Mouse (Mus musculus) retina, postnatal 1 day (tissue): ENCODE results near the gene Ppp1r1c.
A peak's percentile ranks its signal among the peaks of the same experiment; 100 is the strongest.
"Not testable (repeated sequence)": the region's sequence is repeated elsewhere in the genome, so short reads cannot be mapped to it uniquely, and the experiment has no call there.

ENCODE experiments used
- DNase-seq: peaks from one replicate; pipeline ENCODE4 v3.0.0-alpha.2; 2012

Gene Ppp1r1c

DNA sequence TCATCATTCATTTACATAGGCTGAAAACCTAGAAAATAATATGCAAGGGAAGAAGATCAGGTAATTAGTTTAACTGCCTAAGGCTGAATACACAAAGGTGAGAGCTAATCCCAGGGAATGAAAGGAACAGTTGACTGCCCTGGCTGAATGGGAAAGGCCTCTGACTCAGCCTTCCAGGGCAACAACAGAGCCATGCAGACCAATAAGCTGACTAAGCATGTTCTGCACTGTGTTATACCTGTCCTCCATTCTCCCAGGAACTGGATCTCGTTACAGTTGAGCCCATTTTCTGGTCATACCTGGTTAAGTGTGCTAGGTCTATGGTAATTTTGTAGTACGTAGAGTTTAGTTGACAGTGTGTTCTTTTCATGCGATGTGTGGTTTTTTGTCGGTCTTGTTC is 36.6 kb downstream of the Ppp1r1c start:
- DNase-seq, result no peak

DNA sequence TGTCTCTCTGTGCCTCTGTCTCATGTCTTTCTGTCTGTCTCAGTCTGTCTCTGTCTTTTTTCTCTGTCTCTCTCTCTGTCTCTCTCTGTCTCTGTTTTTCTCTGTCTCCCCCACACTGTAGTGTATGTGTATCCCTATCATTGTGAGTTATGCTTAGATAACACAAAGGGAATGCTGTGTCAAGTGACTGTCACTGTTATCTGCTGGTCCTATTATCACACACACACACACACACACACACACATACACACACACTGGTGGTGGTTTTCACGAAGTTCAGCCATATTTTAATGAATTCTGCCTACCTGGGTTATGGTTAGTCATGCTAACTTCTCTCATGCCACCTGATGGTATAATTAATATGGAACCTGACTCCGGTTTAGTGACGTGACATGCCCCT is 44.1 kb downstream of the Ppp1r1c start:
- no peak for DNase-seq

DNA sequence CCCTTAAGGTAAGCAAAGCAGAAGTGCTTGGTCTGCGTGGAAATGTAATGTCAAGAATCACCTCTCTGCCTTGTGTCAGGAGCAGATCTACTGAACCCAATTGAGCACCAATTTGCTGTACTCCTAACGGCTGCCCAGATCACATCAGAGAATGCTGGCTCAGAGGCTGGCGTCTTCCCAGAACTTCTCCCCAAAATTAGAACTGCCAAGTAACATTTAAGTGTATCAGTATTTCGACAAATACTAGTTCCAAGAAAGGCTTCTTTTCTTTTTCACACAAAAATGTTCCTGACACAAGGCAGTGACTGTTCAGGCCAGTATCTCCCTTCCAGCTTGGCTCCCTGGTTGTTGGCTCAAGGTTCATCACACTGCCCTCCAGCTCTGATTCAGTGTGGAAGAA is 52.4 kb downstream of the Ppp1r1c start:
- no peak for DNase-seq

DNA sequence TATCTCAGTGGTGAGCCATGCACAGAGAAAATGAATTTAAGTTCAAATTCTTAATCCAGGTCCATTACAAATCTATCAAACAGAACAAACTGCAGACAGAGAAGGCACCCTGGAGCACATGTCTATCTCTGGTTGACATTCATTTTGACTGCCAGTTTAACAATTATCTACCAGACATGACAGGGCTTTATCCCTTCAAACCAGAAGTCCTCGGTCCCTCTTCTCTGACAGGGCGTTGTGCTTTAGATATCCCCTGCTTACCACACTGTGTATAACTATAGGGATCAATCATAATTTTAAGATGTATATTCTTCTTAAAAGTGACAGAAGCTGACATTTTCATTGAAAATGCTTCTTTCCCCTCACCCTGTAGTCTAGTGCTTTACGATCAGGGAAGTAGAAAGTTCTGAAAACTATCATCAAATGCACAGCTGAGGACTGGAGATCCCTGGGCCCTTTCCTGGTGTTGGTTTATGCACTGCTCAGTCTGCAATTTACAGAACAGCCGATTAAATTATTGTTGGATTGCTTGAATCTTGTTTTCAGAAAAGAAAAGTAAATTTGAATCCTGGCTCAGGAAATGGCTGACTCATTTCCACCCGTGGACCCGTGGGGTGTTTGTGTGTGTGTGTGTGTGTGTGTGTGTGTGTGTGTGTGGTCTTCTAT is 55.3 kb downstream of the Ppp1r1c start:
- DNase-seq, result no peak

DNA sequence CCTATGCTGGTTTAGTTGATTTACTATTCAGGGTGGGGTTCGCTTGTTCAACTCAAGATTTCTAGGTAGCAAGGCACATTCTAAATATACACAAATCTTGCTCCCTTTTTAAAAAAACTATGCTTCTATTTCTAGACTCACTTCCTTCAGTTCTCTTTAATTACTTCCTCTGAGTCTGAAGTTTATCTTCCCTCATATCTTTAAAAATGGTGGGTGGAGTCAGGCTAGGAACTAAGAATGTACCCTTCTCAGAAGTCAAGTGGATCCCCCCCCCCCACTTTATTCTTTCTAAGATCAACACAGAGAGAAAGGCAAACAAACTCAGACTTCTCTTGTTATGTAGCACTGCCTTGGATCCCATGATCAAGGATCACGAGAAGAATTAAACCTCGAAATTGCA is 57.5 kb downstream of the Ppp1r1c start:
- DNase-seq, result no peak

DNA sequence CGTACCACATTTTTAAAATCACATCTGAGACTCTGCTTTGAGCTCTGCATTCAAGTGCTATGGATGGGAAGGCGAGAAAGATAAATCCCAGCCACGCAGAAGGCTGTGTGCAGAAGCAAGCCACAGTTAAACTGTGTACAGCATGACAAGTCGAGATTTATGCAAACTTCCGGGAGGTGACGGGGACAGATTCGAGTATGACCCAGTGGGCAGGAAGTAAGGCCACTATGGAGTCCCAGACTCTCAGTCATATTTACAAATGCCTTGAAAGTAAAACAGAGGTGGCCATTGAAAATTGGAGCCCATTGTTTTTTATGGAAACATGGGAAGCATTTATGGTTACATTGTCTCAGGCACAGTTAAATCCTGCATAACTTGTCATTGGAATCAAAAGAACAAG is 58.1 kb downstream of the Ppp1r1c start:
- no peak for DNase-seq

DNA sequence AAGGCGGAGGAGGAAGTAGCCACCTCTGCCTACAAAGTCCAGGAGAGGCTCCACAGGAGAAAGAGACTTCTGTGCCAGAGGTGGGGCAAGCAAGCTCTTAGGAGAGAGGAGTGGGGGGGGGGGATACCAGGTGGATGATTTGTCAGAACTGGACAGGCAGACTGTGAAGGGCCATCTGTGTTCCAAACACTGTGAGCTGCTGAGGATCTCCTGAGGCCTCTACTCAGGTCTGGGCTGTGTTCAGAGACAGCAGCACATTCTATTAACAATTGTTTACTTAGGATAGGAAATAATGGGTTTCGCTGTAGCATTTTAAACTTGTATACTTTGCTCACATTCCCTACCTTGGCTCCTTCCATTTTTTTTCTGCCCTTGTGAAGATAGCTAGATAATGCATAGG is 61.0 kb downstream of the Ppp1r1c start:
- no peak for DNase-seq

DNA sequence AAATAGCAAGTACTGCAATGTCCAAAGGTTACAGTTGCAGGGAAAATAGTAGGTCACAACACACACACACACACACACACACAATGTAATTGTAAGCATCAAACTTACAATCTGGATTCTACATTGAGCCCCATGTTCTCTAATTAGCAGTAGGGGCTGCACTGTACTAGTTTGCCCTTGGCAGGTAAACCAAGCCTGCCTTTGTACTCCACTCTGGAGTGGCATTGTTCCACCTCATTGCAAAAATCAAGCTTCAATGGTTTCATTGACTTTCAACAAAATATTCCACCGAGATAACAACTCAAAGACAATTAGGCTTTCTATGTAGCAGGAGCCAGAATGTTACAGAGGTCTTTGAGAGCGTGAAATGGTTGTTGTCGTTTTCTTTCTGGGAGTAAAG is 62.7 kb downstream of the Ppp1r1c start:
- DNase-seq, result peak; percentile 11

DNA sequence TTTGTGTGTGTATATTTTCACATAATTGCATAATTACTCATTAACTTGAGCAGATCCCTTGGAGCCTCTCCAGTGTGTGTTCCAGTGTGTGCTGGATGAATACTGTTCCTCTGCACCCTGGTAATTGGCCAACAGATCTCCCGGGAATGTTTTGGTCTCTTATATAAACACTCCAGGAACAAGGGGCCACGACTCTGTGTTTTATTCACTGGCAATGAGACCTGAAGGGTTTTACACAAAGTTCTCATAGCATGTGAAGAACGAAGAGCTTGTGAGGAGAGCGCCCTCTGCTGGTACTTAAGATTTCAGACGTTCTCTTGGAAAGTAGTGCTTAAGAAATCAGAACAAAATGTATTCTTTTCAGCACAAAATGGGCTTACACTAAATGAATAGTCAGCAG is 66.8 kb downstream of the Ppp1r1c start:
- DNase-seq, result peak; percentile 80

DNA sequence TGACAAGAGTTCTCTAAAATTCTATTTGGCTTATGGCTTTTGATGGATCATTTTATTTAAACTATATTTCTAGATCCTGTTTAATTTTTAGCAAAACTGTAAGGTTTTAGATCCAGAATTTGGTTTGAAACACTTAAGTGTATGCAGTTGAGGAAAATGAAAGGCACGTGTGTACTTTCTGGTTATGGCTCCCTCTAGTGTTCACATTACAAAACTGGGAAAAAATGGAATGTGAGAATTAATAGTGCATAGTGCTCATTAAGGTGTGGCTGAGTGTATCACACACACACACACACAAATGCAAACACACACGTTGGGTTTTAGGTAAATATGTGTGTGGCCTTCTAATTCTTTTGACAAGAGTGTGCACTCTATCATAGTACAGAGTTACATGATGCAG is 70.2 kb downstream of the Ppp1r1c start:
- no peak for DNase-seq

DNA sequence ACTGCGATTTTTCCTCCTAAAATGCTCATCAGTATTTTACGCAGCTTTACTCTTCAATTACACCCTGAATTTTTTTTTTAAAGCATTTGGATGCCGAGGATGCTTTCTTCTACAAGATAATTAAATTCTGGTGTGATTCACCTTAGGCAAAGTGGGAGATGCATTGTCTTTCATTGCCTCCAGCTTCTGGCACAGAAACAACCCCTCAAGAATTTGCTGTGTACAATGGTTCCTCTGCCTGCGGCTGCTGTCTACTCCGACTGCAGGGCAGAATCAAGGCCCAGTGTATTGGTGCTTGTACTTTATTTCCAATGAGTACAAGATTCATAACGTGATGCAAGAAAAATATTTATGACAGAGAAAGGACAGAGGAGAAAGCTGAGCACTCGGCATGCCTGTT is 73.2 kb downstream of the Ppp1r1c start:
- DNase-seq, result no peak

DNA sequence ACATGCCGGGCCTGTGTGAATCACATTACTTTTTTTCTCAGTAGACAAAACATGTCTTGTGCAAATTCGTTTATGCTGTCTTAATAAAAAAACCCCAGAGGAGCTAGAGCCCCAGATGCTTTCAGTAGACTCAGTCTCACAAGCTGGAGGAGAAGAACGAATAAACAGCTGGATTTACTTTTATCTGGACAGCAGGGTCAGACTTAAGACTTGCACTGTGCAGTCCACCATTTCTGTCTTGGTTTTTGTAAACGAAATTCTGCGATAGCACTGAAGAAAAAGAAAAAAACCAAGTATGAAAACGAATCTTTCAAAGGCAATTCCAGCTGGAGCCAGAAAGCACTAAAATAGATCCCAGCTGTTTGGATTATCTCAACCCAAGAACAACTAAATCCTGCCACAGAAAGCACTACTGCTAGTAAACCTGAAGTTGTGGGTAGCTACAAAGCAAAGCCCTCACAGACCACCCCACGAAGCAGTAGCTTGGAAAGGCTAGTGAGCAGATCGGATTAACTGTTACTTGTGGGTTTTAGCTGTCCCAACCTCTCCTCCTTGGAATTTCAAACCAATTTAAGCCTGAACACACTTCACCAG is 78.1 kb downstream of the Ppp1r1c start:
- DNase-seq, result no peak

DNA sequence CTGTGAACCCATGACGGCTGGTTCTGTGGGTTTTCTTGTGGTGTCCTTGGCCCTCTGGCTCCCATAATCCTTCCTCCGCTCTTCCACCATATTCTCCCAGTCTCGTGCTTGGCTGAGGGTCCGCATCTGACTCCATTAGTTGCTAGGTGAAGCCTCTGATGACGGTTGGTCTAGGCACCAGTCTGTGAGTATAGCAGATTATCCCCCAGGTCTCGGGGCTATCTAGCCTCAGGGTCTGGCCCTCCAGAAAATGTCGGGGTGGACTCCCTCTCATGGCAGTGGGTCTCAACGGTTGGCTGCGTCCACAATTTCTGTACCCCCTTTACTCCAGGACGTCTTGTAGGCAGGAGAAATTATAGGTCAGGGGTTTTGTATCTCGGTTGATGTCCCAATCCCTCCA is 78.9 kb downstream of the Ppp1r1c start:
- no peak for DNase-seq

DNA sequence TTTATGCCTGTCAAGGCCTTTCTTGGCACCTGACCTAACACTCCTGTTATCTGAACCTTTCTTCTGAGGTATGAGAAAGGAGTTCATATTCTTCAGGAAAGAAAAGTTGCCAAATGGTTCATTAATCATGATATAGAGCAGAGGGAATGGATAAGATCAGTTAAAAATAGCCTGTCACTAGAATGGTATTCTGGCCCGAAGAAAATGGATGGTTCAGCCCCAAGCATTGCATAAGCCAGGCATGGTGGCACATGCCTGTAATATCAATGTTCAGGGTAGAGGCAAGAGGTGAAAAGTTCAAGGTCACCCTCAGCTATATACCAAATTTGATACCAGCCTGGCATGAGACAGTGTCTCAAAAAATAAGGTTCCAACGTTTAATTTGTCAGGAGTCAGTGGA is 85.6 kb downstream of the Ppp1r1c start:
- DNase-seq, result no peak

DNA sequence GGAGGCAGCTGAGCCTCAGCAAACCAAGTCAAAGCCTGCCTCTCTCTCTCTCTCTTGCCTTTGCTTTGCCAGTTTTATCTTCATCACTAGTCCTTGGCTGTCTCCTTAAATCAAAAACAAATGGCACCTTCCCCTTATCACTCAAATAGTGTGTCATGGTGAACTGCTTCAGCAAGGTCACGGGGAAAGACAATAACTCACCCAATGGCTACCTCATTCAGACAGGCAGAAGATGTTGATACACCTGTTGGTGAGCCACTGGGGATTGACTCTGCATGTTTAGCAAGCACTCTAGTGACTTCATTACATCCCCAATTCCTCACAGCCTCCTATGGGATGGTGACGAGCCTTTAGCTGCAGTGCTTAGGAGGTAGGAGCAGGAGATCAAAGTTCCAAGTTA is 89.9 kb downstream of the Ppp1r1c start:
- DNase-seq, result no peak

DNA sequence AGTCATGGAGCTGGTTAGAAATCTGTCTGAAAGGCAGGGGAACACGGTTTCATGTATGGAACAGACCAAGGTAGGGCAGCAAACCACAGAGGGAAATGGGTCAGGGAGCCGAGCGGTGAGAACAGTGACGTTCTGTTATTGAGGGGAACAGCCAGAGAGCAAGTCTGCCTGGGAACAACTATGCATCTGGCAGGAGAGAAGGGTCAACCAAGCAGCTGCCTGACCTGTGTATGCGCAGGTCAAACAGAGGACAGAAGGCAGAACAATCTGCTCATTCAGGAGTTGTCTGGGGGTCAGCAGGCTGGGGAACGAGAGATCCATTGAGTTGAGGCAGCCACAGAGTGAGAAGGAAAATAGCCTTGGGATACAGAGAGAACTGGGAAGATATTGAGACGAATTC is 91.0 kb downstream of the Ppp1r1c start:
- DNase-seq, result peak; percentile 39

DNA sequence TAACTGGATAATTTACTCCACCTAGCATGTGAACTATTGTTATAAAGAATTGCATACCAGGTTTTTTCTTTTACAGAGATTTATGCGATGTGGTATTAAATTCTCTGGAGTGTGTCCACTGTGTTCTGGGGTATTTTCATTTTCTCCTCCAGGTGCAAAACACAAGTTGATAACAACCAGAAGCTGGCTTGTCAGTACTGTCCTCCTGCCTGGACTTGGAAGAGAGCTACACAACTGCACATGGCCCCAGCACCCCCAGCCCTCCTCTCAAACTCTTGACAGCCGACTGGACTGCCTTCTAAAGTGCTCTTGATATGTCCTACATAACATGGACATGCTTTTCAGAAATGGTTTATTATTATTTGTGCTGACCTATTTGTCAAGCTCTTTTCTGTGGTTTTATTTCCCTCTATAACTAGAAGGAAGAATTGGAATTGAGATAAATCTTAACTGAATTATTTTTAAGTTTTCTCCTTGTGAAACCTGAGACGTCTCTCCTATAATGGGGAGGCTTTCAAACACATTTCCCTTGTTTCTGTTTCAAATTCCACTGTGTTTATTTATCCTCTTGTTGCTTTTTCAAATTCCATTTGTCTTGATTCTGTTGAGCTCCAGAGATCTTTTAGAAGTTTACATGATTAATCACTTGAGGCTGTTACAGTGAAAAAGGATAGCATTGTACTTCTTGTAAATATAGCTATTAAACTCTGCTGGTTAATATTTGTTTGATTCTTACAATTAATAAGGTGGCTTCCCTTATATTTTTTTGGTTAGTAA is 108.3 kb downstream of the Ppp1r1c start:
- no peak for DNase-seq

DNA sequence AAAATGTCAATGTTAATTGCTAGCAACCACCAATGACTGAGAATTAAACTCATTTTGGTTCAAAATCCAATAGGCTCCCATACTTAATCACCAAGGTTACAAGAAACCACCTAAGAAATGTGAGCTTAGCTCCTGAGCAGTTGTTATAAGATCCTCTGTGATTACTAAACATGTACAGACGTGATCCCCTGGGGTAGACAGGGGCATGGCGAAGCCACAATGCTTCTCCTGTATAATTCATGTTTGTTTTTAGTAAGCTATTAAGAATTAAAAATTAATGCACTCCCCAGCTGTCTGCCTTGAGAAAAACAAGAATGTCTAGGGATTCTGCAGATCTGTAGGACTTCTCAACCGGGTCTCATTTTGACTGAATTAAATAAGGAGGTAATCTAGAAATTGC is 112.0 kb downstream of the Ppp1r1c start:
- DNase-seq, result no peak

DNA sequence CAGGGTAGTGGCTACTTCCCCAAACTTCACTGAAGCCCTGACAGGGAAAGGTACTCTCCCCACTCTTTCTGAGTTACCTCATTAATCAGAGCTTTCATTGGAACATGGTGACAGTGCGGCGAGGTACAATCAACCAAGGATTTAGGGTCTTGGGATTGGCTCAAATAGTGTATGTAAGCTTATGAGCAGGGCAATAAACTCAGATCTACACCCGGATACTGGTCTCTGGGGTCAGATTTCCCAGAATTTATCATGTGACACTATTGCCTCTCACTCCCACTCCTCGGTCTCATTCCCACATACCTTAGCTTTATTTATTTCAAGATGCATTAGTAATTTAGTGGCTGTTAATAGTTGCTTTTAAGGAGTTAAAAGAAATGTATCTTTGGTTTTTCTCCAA is 118.3 kb downstream of the Ppp1r1c start:
- DNase-seq, result no peak

DNA sequence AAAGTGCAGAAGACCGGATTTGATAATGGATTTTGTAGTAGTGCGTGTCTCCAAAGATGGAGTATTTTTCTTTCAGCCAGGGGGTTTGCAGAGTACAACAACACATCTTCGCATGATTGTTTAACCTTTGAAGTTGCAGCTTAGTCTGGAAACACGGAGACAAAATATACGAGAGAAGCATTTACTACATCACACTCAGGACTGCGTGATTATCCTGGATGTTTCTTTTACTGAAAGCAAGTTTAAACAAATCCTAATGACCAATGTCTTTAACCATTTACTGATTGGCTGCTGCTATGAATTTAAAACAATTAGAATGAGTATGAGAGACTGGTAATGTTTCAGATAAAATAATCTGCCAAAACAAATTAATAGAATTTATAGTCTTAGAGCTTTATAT is 131.5 kb downstream of the Ppp1r1c start:
- DNase-seq, result no peak

DNA sequence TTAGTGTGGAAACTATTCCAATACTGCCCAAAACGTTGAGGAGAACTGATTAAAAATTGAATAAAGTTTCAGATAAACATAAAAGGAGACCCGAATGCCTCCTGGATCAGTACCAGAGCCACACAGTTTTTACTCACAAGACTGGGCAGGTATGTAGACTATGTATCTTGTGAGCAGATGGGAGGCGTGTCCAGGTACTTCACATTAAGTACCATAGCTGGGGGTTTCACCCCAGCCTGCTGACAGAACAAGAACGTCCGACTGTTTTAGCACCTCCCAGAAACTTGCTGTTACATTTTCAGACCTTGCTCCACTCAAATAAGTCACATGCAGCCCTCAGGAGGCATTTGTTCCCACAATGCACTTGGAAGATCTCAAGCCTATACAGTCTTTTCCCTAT is 131.9 kb downstream of the Ppp1r1c start:
- DNase-seq, result no peak

DNA sequence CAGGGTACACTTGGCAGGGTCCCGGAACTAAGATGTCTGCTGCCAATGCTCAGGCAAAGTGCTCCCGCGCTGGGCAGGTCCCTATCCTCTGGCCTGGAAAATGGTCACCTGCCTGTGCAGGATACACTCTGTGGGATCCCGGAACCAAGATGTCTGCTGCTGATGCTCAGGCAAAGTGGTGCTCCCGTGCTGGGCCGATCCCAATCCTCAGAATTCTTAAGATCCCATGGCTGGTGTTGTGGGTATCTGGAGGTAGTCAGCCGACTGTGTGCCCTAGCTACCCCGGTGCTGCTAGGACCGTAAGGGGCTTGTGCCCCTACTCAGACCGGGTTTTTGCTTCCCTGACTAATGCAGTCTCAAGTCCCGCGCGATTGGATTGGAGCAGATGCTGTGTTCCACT is 139.8 kb downstream of the Ppp1r1c start:
- DNase-seq, result not testable (repeated sequence)

DNA sequence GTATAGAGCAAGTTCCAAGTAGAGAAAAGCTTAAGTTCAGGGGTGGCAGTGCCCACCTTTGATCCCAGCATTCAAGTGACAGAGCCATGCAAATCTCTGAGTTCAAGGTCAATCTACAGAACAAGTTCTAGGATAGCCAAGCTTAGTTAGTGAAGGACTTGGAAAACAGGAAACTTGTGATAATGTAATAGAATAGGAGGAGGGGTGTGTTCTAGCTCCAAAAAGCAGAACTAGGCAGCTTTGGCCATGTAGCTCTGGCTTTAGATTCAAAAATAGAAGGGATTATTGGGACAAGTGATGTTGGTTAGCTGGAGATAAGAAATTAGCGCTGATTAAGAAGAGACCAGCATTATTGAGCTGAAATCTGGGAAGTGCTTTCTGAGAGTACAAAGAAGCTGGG is 149.3 kb downstream of the Ppp1r1c start:
- no peak for DNase-seq

DNA sequence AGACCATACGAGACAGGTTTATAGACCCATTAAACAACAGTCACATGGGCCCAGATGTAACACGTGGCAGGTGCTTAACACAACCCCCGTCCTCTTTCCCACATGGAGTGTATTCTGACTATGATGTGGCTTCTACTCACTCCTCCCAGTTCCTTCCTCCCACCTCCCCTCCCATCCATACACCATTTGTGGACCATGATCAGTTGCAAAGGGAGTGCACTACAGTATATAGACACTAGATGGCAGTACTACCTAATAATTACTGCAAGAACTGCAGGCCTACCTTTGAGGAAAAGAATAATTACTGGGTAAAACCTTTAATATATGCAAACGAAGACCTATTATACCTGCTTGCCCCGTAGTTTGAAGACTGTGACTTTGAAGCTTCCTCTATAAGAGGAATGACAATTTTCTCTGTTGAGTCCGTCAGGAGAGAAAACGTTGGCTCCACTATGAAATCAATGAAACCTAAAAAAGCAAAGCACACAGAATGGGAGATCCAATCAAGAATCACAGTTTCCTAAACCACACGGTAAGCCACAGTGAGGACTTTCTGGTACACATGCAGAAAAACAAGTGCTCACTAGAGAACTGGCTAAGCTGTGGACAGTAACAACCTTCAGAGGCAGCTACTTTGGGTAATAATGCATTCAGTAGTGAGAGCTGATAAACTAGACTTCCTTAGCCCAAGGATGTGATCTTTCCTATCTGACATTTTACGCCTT is 157.9 kb downstream of the Ppp1r1c start:
- peak; percentile 82 for DNase-seq
